ENCODE assay signal across 8 mouse cellular contexts in the genomic region with DNA sequence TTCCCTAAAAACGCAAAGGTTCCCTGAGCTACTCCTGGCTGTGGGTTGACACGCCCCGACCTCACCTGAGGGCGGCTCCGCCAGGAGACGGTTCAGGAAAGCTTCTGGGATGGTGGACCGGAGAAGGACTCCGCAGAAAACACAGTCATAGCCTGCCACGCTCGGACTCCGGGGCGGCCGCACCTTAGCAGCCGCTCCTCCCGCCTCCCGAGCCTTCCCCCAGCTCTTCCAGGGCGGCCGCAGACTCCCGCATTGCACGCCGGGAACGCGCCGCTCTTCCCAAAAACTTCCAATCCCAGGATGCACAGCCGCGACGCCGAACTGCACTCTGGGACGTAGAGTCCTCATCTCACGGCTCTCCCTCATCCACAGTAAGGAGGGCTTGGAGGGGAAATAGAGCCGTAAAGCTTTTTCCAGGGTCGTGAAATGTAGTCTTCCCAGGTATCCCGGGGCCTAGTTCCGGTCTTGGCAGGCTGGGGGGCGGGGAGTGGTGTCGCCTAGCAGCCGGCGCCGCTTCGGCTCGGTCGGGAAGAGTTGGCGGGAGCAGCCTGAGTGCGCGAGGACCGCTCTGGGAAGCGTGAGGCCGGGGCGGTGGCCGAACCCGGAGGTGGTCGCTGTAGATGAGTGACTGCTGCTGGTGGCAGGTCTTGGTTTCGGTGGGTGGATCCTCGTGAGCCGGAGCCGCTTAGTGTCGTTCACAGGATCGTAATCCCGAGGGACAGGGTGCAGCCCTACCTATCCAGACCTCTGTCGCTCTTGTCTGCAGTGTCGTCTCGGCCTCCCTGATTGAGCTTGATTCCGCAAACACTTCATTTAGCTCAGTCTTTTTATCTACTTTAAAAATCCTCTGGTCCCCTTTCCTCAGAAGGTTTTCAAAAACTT. TPM values are rescaled to one million over a fixed set of nuclear protein-coding genes. Genes with fewer than 3 reads are reported as not detected.
DNase-seq lines count a peak whose midpoint lies in the region; ATAC-seq and TF ChIP-seq lines count a peak whose summit lies in the region.

A gene (minus strand): TSS at position 254 of the 882 bp plus-strand sequence.
A gene (plus strand): TSS at position 462 of the 882 bp plus-strand sequence.

- TF ChIP-seq CTCF in brain, embryonic 14.5 days (IDR thresholded peaks at IDR 0.05; ENCODE audit: borderline replicate concordance, extremely low read depth, insufficient read depth, insufficient read length): no peak
- no peak for TF ChIP-seq CTCF in liver, adult 2 months (IDR thresholded peaks at IDR 0.05; ENCODE audit: low read depth, low read length)

- no peaks in the 10 kb centered on the region for H3K79me2 ChIP-seq in liver, adult 2 months (ENCODE audit: control insufficient read depth, insufficient read depth, low read length)
- peaks cover 39% of the 10 kb centered on the region for H3K79me2 ChIP-seq in myocyte (ENCODE audit: control insufficient read depth, insufficient read depth)

- H3K4me2 ChIP-seq in heart, embryonic 11.5 days: peak within 1 kb of the TSS; percentile 83
- H3K4me2 ChIP-seq in kidney, embryonic 16.5 days (replicated peaks; ENCODE audit: low read depth, low read length): peak within 1 kb of the TSS; percentile 90
- peak within 1 kb of the TSS; percentile 91 for H3K4me2 ChIP-seq in myocyte (ENCODE audit: low read depth)

- ATAC-seq in heart, embryonic 11.5 days (replicated peaks; ENCODE audit: insufficient number of reproducible peaks, low FRiP score, low TSS enrichment): peak; percentile 98
- ATAC-seq in kidney, embryonic 16.5 days (ENCODE audit: low FRiP score, low TSS enrichment): peak; percentile 99

- WGBS in heart, embryonic 11.5 days (ENCODE audit: insufficient replicate concordance): under 1% methylated on average over 63 of the region's 63 CpGs
- under 1% methylated on average over 63 of the region's 63 CpGs for WGBS in kidney, embryonic 16.5 days
- WGBS in liver, adult 2 months: under 1% methylated on average over 63 of the region's 63 CpGs

- DNase-seq in B cell, adult 2 months: peak; percentile 37 to 41
- DNase-seq in brain, embryonic 14.5 days (ENCODE audit: low read depth): peak; percentile 100
- DNase-seq in liver, adult 2 months (ENCODE audit: extremely low read depth, low read depth, low spot score): peak; percentile 99
- peak; percentile 54 for DNase-seq in splenic B cell, adult 2 months (ENCODE audit: low read depth, low spot score)

- peak within 1 kb of the TSS; percentile 41; the same call in 1 of the 2 replicates for H3K27ac ChIP-seq in heart, embryonic 11.5 days (ENCODE audit: low read depth, low read length)
- H3K27ac ChIP-seq in kidney, embryonic 16.5 days (ENCODE audit: low read length): peak within 1 kb of the TSS; percentile 92
- no peak within 1 kb of the TSS for H3K27ac ChIP-seq in liver, adult 2 months (replicated peaks; ENCODE audit: insufficient read depth, low read depth, low read length)

- peaks cover 42% of the 10 kb centered on the region for H3K4me1 ChIP-seq in erythroblast, embryonic 14.5 days (ENCODE audit: control insufficient read depth)
- H3K4me1 ChIP-seq in heart, embryonic 11.5 days (ENCODE audit: control insufficient read depth, insufficient read depth, low read length): no peaks in the 10 kb centered on the region
- peaks cover 9% of the 10 kb centered on the region; the same call in 1 of the 2 replicates for H3K4me1 ChIP-seq in kidney, embryonic 16.5 days (ENCODE audit: insufficient read depth, low read length)
- peaks cover 3% of the 10 kb centered on the region; the same call in 1 of the 2 replicates for H3K4me1 ChIP-seq in liver, adult 2 months (ENCODE audit: control insufficient read depth, insufficient read depth, low read length)

- no peaks in the 10 kb centered on the region for H3K9me3 ChIP-seq in erythroblast, embryonic 14.5 days (ENCODE audit: control insufficient read depth, low read length)
- no peaks in the 10 kb centered on the region for H3K9me3 ChIP-seq in heart, embryonic 11.5 days (replicated peaks; ENCODE audit: control insufficient read depth, low read length)
- no peaks in the 10 kb centered on the region for H3K9me3 ChIP-seq in kidney, embryonic 16.5 days (ENCODE audit: low read length)

- H3ac ChIP-seq in myocyte (ENCODE audit: control insufficient read depth, insufficient read length): peak within 1 kb of the TSS; percentile 56

- peak within 1 kb of the TSS; percentile 94 for H3K4me3 ChIP-seq in erythroblast, embryonic 14.5 days (replicated peaks)
- H3K4me3 ChIP-seq in heart, embryonic 11.5 days (ENCODE audit: low read depth, low read length): peak within 1 kb of the TSS; percentile 83
- H3K4me3 ChIP-seq in kidney, embryonic 16.5 days (ENCODE audit: low read length): peak within 1 kb of the TSS; percentile 92
- H3K4me3 ChIP-seq in liver, adult 2 months (ENCODE audit: insufficient read depth, low read depth, low read length): peak within 1 kb of the TSS; percentile 81
- H3K4me3 ChIP-seq in myocyte: peak within 1 kb of the TSS; percentile 85

- no peaks in the 10 kb centered on the region for H3K27me3 ChIP-seq in erythroblast, embryonic 14.5 days (ENCODE audit: control insufficient read depth)
- no peaks in the 10 kb centered on the region for H3K27me3 ChIP-seq in heart, embryonic 11.5 days (ENCODE audit: control insufficient read depth, insufficient read depth, low read length)
- H3K27me3 ChIP-seq in kidney, embryonic 16.5 days (ENCODE audit: insufficient read depth, low read length): no peaks in the 10 kb centered on the region
- H3K27me3 ChIP-seq in liver, adult 2 months (ENCODE audit: control insufficient read depth, insufficient read depth, low read length): no peaks in the 10 kb centered on the region
- no peaks in the 10 kb centered on the region for H3K27me3 ChIP-seq in myocyte (ENCODE audit: control insufficient read depth, insufficient read depth, insufficient read length)
- H3K27me3 ChIP-seq in splenic B cell, adult 2 months (ENCODE audit: control insufficient read depth, insufficient read depth, low read length, poor library complexity, severe bottlenecking): no peaks in the 10 kb centered on the region

- peaks cover 40% of the 10 kb centered on the region for H3K36me3 ChIP-seq in erythroblast, embryonic 14.5 days (ENCODE audit: control insufficient read depth)
- no peaks in the 10 kb centered on the region for H3K36me3 ChIP-seq in heart, embryonic 11.5 days (ENCODE audit: control insufficient read depth, insufficient read depth, low read length)
- H3K36me3 ChIP-seq in kidney, embryonic 16.5 days (ENCODE audit: insufficient read depth, low read length): no peaks in the 10 kb centered on the region
- H3K36me3 ChIP-seq in liver, adult 2 months (ENCODE audit: control insufficient read depth, insufficient read depth, low read length): 0 out of 2 replicates have a peak, but pooled peaks cover 2% of the 10 kb centered on the region
- H3K36me3 ChIP-seq in myocyte (ENCODE audit: control insufficient read depth, insufficient read depth): no peaks in the 10 kb centered on the region
- no peaks in the 10 kb centered on the region for H3K36me3 ChIP-seq in splenic B cell, adult 2 months (ENCODE audit: control insufficient read depth, insufficient read depth, low read length, poor library complexity, severe bottlenecking)

- H3K9ac ChIP-seq in heart, embryonic 11.5 days (ENCODE audit: low read depth, low read length): peak within 1 kb of the TSS; percentile 86
- peak within 1 kb of the TSS; percentile 90 for H3K9ac ChIP-seq in kidney, embryonic 16.5 days (replicated peaks; ENCODE audit: low read length)
- H3K9ac ChIP-seq in liver, adult 2 months (ENCODE audit: low read depth, low read length): peak within 1 kb of the TSS; percentile 78

- TF ChIP-seq POLR2A in brain, embryonic 14.5 days (IDR thresholded peaks at IDR 0.05; ENCODE audit: borderline replicate concordance, extremely low read depth, insufficient read depth, insufficient read length, poor library complexity, severe bottlenecking): peak; percentile 73; the same call in 1 of the 2 replicates
- TF ChIP-seq POLR2A in liver, adult 2 months (IDR thresholded peaks at IDR 0.05; ENCODE audit: extremely low read depth, insufficient read depth, low read length): peak; percentile 57; the same call in 1 of the 2 replicates
- TF ChIP-seq POLR2A in myocyte (IDR thresholded peaks at IDR 0.05; ENCODE audit: insufficient read length, low read depth): peak; percentile 68

TF ChIP-seq in myocyte, 11 proteins besides CTCF, POLR2A, EP300 and RAD21:
- TF ChIP-seq POLR2AphosphoS2 (IDR thresholded peaks at IDR 0.05; ENCODE audit: insufficient read length, low read depth): peak; percentile 54
- TF ChIP-seq USF1 (IDR thresholded peaks at IDR 0.05; ENCODE audit: low read depth): no peak

RNA-seq across cellular contexts. Expression of the first gene that starts in this region (rescaled TPM):
- polyA plus RNA-seq in brain, embryonic 14.5 days (2012; rRNA removed): 9.2 and 10.7 TPM in 2 replicates
- polyA plus RNA-seq in erythroblast, embryonic 14.5 days (2012): 0.02 and 0.13 TPM in 2 replicates
- 23.2 and 28.7 TPM in 2 replicates for polyA plus RNA-seq in heart, embryonic 11.5 days (2014; fragmentation: Nextera tagmentation; extraction: Ambion mirVana)
- 23.8 and 25.8 TPM in 2 replicates for polyA plus RNA-seq in kidney, embryonic 16.5 days (2015; fragmentation: Nextera tagmentation; extraction: Ambion mirVana)
- total RNA-seq in liver, adult 2 months (2014; rRNA removed): 6.4 and 8.8 TPM in 2 replicates
- polyA plus RNA-seq in liver, adult 2 months (2012; rRNA removed): 1.7 and 2.0 TPM in 2 replicates
- polyA plus RNA-seq in myocyte (2012; fragmentation: generic; extraction: Trizol): 2.1 TPM

RNA-seq across cellular contexts. Expression of the second gene that starts in this region (rescaled TPM):
- 3.7 and 5.1 TPM in 2 replicates for polyA plus RNA-seq in brain, embryonic 14.5 days (2012; rRNA removed)
- polyA plus RNA-seq in erythroblast, embryonic 14.5 days (2012): 0.08 and 0.27 TPM in 2 replicates
- 3.5 and 4.2 TPM in 2 replicates for polyA plus RNA-seq in heart, embryonic 11.5 days (2014; fragmentation: Nextera tagmentation; extraction: Ambion mirVana)
- 4.4 and 6.1 TPM in 2 replicates for polyA plus RNA-seq in kidney, embryonic 16.5 days (2015; fragmentation: Nextera tagmentation; extraction: Ambion mirVana)
- 2.3 and 3.0 TPM in 2 replicates for total RNA-seq in liver, adult 2 months (2014; rRNA removed)
- polyA plus RNA-seq in liver, adult 2 months (2012; rRNA removed): 0.10 TPM in 2 replicates
- polyA plus RNA-seq in myocyte (2012; fragmentation: generic; extraction: Trizol): 0.89 TPM

Comparison
In these comparisons a context has a peak if more than half of its experiments do, and no peak if none do; other contexts are left out.
1. DNase-seq: peak in every context shown above with its lines; median percentile 100 in brain, embryonic 14.5 days; 99 in liver, adult 2 months; 54 in splenic B cell, adult 2 months; 39 in B cell, adult 2 months.